Mouse (Mus musculus): ENCODE measurements around the gene Slc2a5. TPM values are rescaled to one million over a fixed set of nuclear protein-coding genes. Genes with fewer than 3 reads are reported as not detected.

Gene Slc2a5
- polyA plus RNA-seq, 1 experiment from 2014 or later = 1.7 TPM

DNA sequence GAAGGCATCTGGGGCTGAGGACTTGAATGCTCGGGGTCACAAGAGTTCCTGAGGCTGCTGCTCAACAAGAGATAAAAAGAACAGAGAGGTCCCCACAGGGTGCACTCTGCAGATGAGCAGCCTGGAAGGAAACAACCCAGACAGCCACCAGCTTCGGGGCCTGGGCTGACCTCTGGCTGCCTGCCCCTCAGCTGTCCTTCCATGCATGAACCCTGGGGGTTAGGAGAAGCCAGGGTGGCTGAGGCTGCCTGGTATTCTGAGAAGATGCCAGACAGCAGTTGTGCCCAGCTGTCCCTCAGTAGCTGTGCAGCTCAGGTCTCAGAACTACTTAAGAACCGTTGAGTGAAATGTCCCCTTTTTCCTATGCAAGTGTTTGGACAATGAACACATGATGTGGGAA lies 3.4 kb downstream of the Slc2a5 start:
- H3K4me2 ChIP-seq (replicated peaks) = no peak overlapping the region
- H3K27ac ChIP-seq (replicated peaks) = no peak overlapping the region
- 0 out of 2 replicates have a peak, but pooled peaks cover 7% of the 10 kb centered on the region for H3K4me1 ChIP-seq
- no peaks in the 10 kb centered on the region for H3K27me3 ChIP-seq
- H3K36me3 ChIP-seq = no peaks in the 10 kb centered on the region
- WGBS = 53% methylated on average over 3 of the region's 3 CpGs
- ATAC-seq (ENCODE audit: insufficient number of reproducible peaks, low FRiP score, low TSS enrichment, low read depth) = 0 out of 2 replicates have a peak, but pooled peaks have one; percentile 22
- H3K4me3 ChIP-seq (replicated peaks) = no peak overlapping the region
- H3K9me3 ChIP-seq (replicated peaks) = no peaks in the 10 kb centered on the region
- H3K9ac ChIP-seq = no peak overlapping the region

DNA sequence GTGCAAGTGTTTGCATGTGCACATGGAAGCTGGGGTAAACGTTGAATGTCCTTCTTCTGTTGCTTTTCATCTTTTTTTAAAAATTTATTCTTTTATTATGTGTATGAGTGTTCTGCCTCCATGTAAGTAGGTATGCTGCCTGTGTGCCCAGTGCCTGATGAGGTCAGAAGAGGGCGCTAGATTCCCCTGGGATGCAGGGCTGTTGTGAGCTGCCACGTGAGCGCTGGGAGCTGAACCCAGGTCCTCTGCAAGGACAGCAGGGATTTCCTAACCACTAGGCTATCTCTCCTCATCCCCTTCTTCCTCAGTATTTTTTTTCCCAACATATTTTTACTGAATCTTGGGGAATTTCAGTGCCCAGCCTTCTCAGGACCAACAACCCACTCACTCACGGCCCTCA lies 7.3 kb downstream of the Slc2a5 start:
- 90% methylated on average over 5 of the region's 5 CpGs for whole genome bisulfite sequencing
- no peak overlapping the region for H3K27ac ChIP-seq (replicated peaks)
- no peak overlapping the region for H3K9ac ChIP-seq
- no peaks in the 10 kb centered on the region for H3K9me3 ChIP-seq (replicated peaks)
- no peak overlapping the region for H3K4me2 ChIP-seq (replicated peaks)
- no peak overlapping the region for H3K4me3 ChIP-seq (replicated peaks)
- H3K27me3 ChIP-seq = no peaks in the 10 kb centered on the region
- no peaks in the 10 kb centered on the region for H3K36me3 ChIP-seq
- no peaks in the 10 kb centered on the region for H3K4me1 ChIP-seq
- no peak for ATAC-seq (ENCODE audit: insufficient number of reproducible peaks, low FRiP score, low TSS enrichment, low read depth)

DNA sequence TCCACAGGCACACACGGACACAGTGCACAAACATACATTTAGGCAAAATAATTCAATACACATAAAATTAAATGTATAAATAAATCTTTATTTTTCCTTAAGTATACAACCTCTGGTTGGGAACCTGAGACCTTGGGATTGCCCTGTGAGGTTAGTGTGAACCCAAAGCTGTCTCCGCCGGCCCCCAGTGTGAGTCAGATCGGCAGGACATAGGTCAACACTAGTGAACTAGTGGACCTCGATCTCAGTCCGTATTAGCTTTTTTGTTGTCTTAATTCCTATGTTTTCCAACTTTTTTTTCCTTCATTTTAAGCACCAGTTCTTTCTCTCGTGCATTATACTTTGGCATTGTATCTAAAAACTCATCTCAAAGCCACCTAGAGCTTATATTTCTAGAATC lies 8.8 kb downstream of the Slc2a5 start:
- Histone ChIP-seq H3K36me3 (no peaks in the 10 kb centered on the region), H3K4me1 (peaks cover 4% of the 10 kb centered on the region), H3K9ac (no peak overlapping the region), H3K4me3 (replicated peaks) (no peak overlapping the region), H3K27ac (replicated peaks) (no peak overlapping the region), H3K27me3 (no peaks in the 10 kb centered on the region), H3K9me3 (replicated peaks) (no peaks in the 10 kb centered on the region), H3K4me2 (replicated peaks) (no peak overlapping the region)
- WGBS = 92% methylated on average over 7 of the region's 7 CpGs
- ATAC-seq (ENCODE audit: insufficient number of reproducible peaks, low FRiP score, low TSS enrichment, low read depth) = no peak

DNA sequence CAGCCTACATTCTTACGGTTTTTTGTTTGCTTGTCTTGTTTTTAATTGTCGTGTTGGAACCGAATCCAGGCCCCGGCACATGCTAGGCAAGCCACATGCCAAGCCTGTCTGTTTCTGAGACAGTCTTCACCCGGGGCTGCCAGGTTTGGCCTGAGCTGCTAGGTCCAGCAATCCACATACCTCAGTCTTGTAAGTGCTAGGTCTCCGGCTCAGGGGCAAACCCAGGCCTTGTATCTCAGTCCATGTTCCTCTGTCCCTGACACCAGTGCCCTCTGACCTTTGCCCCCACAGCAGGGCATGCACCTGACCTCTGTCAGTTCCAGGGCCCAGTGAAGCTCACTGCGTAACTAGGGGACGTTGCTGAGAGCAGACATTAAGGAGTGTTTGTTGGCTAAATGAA lies 9.5 kb downstream of the Slc2a5 start:
- H3K4me3 ChIP-seq (replicated peaks) = no peak overlapping the region
- no peaks in the 10 kb centered on the region for H3K9me3 ChIP-seq (replicated peaks)
- no peaks in the 10 kb centered on the region for H3K36me3 ChIP-seq
- no peak overlapping the region for H3K4me2 ChIP-seq (replicated peaks)
- no peaks in the 10 kb centered on the region for H3K27me3 ChIP-seq
- no peak overlapping the region for H3K27ac ChIP-seq (replicated peaks)
- WGBS = 57% methylated on average over 8 of the region's 8 CpGs
- ATAC-seq (ENCODE audit: insufficient number of reproducible peaks, low FRiP score, low TSS enrichment, low read depth) = no peak
- peaks cover 7% of the 10 kb centered on the region for H3K4me1 ChIP-seq
- H3K9ac ChIP-seq = no peak overlapping the region

DNA sequence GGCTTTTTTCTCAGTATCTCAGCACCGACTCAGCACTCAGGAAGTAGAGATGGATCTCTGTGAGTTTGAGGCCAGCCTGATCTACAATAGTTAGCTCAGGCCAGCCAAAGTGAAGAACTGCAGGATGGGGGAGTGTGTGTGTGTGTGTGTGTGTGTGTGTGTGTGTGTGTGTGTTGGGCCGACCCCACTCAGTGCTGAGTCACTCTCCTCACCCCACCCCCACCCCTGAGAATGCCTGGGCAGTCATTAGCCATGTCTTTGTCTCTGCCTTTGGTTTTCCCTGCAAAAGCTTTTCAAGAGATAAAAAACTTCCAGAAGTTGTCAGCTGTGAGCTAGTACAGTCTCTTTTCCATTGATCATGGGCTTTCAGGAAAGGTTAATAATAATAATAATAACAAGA lies 11.6 kb downstream of the Slc2a5 start:
- H3K9ac ChIP-seq = no peak overlapping the region
- 33% methylated on average over 2 of the region's 2 CpGs for WGBS

DNA sequence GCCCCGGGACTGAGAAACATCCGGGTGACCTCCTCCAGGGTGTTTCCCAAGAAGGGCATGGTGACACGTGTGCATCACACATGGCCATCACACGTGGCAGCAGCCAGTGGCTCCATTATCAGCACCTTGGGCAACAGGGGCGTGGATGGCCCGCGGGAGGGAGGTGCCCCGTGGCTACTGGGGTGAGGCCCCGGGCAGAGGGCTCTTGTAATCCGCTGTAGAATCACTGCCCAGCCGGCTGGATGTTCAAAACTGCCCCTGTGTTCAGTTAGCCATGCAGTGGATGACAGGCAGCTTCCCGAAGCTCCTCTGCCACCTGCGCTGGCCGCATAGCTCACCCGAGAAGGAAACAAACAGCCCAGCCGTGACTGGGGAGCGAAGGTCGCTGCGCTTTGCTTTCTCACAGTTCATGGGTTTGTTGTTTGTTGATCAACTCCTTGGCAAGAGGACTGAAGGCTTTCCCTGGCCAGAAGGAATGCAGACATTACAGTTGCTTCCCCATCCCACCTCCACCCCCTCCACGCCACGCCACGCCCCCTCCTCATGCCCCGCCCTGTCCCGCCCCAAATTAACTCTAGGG lies 13.7 kb downstream of the Slc2a5 start:
- Histone ChIP-seq H3K36me3 (no peaks in the 10 kb centered on the region), H3K9me3 (replicated peaks) (no peaks in the 10 kb centered on the region), H3K4me1 (peaks cover 13% of the 10 kb centered on the region), H3K27me3 (no peaks in the 10 kb centered on the region), H3K4me2 (replicated peaks) (peak overlapping the region; percentile 44), H3K27ac (replicated peaks) (no peak overlapping the region), H3K4me3 (replicated peaks) (peak overlapping the region; percentile 19), H3K9ac (no peak overlapping the region)
- WGBS = 29% methylated on average over 24 of the region's 24 CpGs
- no peak for ATAC-seq (ENCODE audit: insufficient number of reproducible peaks, low FRiP score, low TSS enrichment, low read depth)

More for the DNA sequence above, 11.6 kb downstream of the Slc2a5 start:
- Histone ChIP-seq H3K36me3 (no peaks in the 10 kb centered on the region), H3K4me1 (peaks cover 7% of the 10 kb centered on the region), H3K9me3 (replicated peaks) (no peaks in the 10 kb centered on the region), H3K4me3 (replicated peaks) (no peak overlapping the region), H3K27ac (replicated peaks) (no peak overlapping the region), H3K4me2 (replicated peaks) (no peak overlapping the region), H3K27me3 (no peaks in the 10 kb centered on the region)
- no peak for ATAC-seq (ENCODE audit: insufficient number of reproducible peaks, low FRiP score, low TSS enrichment, low read depth)

DNA sequence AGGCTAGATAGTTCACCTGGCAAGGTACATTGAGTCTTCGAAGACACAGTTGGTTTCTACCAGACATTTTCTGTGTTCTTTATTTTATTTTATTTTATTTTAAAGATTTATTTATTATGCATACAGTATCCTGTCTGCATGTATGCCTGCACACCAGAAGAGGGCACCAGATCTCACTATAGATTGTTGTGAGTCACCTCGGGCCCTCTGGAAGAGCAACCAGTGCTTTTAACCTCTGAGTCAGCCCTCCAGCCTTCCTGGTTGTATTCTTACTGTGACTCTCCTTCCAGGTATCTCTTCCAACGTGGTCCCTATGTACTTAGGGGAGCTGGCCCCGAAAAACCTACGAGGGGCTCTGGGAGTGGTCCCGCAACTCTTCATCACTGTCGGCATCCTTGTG lies 16.2 kb downstream of the Slc2a5 start:
- Histone ChIP-seq H3K27me3 (no peaks in the 10 kb centered on the region), H3K4me2 (replicated peaks) (no peak overlapping the region), H3K36me3 (no peaks in the 10 kb centered on the region), H3K9ac (no peak overlapping the region), H3K27ac (replicated peaks) (no peak overlapping the region), H3K4me1 (peaks cover 21% of the 10 kb centered on the region), H3K9me3 (replicated peaks) (no peaks in the 10 kb centered on the region), H3K4me3 (replicated peaks) (no peak overlapping the region)
- no peak for ATAC-seq (ENCODE audit: insufficient number of reproducible peaks, low FRiP score, low TSS enrichment, low read depth)
- 82% methylated on average over 7 of the region's 7 CpGs for WGBS

DNA sequence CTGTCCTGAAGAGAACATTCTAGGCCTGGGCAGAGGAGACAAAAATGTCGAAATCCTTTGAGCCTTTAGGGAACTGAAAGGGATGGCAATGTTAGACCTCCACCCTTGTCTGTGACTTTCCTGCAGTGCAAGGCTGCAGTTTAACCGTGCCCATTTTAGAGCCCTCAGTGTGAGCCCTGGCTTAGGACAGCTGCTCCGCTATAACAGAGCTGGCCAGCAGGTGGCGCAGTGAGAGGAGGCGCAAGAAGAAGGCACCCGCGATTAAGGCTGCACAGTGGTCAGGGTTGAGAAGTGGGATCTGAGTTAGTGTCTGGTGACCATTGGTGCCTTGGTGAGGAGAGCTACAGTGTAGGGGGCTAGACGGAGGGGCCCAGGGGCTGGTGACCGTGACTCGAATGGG lies 17.6 kb downstream of the Slc2a5 start:
- no peak overlapping the region for H3K27ac ChIP-seq (replicated peaks)
- WGBS = 6% methylated on average over 10 of the region's 10 CpGs
- no peak overlapping the region for H3K9ac ChIP-seq
- H3K36me3 ChIP-seq = no peaks in the 10 kb centered on the region
- no peak overlapping the region for H3K4me2 ChIP-seq (replicated peaks)
- H3K4me3 ChIP-seq (replicated peaks) = no peak overlapping the region
- H3K4me1 ChIP-seq = peaks cover 21% of the 10 kb centered on the region
- H3K27me3 ChIP-seq = no peaks in the 10 kb centered on the region
- ATAC-seq (ENCODE audit: insufficient number of reproducible peaks, low FRiP score, low TSS enrichment, low read depth) = peak; percentile 45; the same call in 1 of the 2 replicates
- no peaks in the 10 kb centered on the region for H3K9me3 ChIP-seq (replicated peaks)

DNA sequence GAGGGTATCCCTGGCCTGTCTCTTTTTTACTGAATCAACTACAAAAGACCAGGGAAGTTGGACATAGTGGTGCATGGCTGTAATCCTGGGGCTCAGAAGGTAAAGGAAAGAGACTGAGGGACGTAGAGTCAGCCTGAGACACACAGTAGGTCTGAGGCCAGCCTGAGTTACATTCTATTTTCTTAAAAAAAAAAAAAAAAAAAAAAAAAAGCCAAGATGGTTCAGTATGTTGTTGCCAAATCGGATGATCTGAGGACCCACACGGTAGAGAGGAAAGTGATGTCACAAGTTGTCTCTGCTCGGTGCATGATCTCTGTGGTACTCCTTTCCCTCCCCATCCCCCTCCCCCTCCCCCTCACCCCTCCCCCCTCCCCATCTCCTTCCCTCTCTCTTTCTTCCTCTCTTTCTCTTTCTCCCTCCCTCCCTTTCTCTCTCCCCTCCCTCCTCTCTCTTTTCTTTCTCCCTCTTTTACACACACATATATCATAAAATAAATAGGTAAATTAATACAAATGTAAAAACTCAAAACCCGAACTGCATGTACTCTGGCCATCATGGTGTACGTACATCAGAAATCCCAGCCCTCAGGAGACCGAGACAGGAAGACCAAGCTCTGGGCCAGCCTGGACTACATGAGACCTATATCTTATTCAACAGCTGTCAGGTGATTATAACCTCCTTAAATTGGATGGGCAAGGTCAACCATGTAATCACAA lies 18.4 kb downstream of the Slc2a5 start:
- no peak for ATAC-seq (ENCODE audit: insufficient number of reproducible peaks, low FRiP score, low TSS enrichment, low read depth)
- H3K4me1 ChIP-seq = peaks cover 21% of the 10 kb centered on the region
- H3K9me3 ChIP-seq (replicated peaks) = no peaks in the 10 kb centered on the region
- peak overlapping the region; percentile 42; the same call in 1 of the 2 replicates for H3K4me2 ChIP-seq (replicated peaks)
- no peak overlapping the region for H3K9ac ChIP-seq
- H3K36me3 ChIP-seq = no peaks in the 10 kb centered on the region
- H3K4me3 ChIP-seq (replicated peaks) = no peak overlapping the region
- no peak overlapping the region for H3K27ac ChIP-seq (replicated peaks)
- no peaks in the 10 kb centered on the region for H3K27me3 ChIP-seq
- WGBS = 82% methylated on average over 7 of the region's 7 CpGs

DNA sequence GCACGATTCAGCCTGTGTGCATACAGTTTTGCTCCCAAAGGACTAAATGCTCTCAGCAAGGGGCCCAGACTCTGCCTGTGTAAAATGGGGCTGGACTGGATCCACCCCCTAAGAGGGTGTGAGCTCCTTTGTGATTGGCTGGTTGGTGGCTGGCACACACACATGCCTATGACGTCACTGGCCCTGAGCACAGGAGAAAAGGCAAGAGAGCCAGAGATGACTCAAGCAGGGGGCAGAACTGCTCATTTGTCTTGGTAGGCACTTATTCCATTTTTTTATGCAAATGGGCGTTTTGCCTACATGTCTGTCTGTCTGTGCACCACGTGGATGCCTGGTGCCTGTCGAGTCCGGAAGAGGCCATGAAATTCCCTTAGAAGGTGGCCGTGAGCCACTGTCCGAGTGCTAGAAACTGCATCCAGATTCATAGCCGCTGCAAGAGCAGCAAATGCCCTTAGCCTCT lies 19.0 kb downstream of the Slc2a5 start:
- Histone ChIP-seq H3K4me2 (replicated peaks) (peak overlapping the region; percentile 42), H3K36me3 (no peaks in the 10 kb centered on the region), H3K9ac (no peak overlapping the region), H3K4me1 (peaks cover 15% of the 10 kb centered on the region), H3K27ac (replicated peaks) (no peak overlapping the region), H3K4me3 (replicated peaks) (peak overlapping the region; percentile 21), H3K27me3 (no peaks in the 10 kb centered on the region), H3K9me3 (replicated peaks) (no peaks in the 10 kb centered on the region)
- peak; percentile 62; the same call in 1 of the 2 replicates for ATAC-seq (ENCODE audit: insufficient number of reproducible peaks, low FRiP score, low TSS enrichment, low read depth)
- WGBS = 14% methylated on average over 9 of the region's 9 CpGs

DNA sequence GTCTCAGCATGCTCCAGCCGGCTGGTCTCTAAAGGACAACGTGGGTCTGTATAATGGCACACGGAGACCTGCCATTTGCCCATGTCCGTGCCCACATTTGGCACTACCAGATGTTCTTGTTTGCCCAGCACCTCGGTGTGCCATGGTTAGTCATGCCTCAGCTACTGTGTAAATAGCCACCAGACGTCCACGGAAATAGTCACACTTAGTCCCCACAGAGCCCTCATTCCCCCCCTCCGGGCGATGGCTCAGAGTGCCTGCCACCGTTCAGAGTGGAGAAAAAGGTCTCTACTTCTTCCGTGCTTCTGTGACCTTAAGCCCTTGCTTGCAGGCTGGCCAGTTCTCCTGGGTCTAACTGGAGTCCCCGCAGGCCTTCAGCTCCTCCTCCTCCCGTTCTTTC lies 20.0 kb downstream of the Slc2a5 start:
- H3K4me1 ChIP-seq = peaks cover 14% of the 10 kb centered on the region
- no peak overlapping the region for H3K27ac ChIP-seq (replicated peaks)
- H3K9ac ChIP-seq = no peak overlapping the region
- 58% methylated on average over 13 of the region's 13 CpGs for WGBS
- H3K4me3 ChIP-seq (replicated peaks) = no peak overlapping the region
- no peaks in the 10 kb centered on the region for H3K36me3 ChIP-seq
- no peaks in the 10 kb centered on the region for H3K27me3 ChIP-seq
- ATAC-seq (ENCODE audit: insufficient number of reproducible peaks, low FRiP score, low TSS enrichment, low read depth) = no peak
- no peaks in the 10 kb centered on the region for H3K9me3 ChIP-seq (replicated peaks)
- no peak overlapping the region for H3K4me2 ChIP-seq (replicated peaks)

DNA sequence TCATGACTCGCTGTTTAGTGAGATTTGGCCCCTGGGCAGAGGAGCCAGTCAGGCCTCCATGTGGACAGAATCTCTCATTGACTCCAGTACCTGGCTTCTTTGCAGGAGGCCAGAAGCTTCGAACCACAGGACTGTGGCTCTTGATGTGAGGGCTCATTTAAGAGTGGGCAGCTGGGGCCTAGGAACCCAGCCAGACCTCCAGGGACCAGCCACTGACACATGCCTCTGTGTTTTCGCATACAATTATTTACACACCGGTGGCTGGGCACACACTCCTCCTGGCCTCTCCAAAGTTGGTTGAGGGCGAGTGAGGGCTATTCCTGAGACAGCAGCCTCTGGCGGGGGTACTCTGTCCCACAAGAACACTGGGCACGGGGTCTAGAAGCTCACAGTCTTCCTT lies 21.3 kb downstream of the Slc2a5 start:
- WGBS = 72% methylated on average over 7 of the region's 7 CpGs
- H3K4me1 ChIP-seq = peaks cover 14% of the 10 kb centered on the region
- H3K27me3 ChIP-seq = no peaks in the 10 kb centered on the region
- H3K36me3 ChIP-seq = no peaks in the 10 kb centered on the region
- H3K4me2 ChIP-seq (replicated peaks) = no peak overlapping the region
- no peak for ATAC-seq (ENCODE audit: insufficient number of reproducible peaks, low FRiP score, low TSS enrichment, low read depth)
- H3K27ac ChIP-seq (replicated peaks) = no peak overlapping the region
- H3K9ac ChIP-seq = no peak overlapping the region
- H3K4me3 ChIP-seq (replicated peaks) = no peak overlapping the region
- no peaks in the 10 kb centered on the region for H3K9me3 ChIP-seq (replicated peaks)

Measured in embryonic facial prominence, embryonic 15.5 days (tissue).